Mouse (Mus musculus) MEL (cell line): ENCODE results near the gene Smg6. TPM values are rescaled to one million over a fixed set of nuclear protein-coding genes. Genes with fewer than 3 reads are reported as not detected.

Source experiments
- DNase-seq: peaks from one replicate; pipeline ENCODE4 v3.0.0; 2011; ENCODE audit warnings: low read depth, low spot score
- H3K27ac ChIP-seq: 2 replicates; pipeline ENCODE4 v1.5.1; 2012; ENCODE audit warnings: low read depth, mild to moderate bottlenecking, control low read depth, low read length, moderate library complexity; ENCODE audit not compliant: control insufficient read depth
- H3K27me3 ChIP-seq, 2 experiments: fragments of 150-350 bp in 1 of 2; sonication (generic) in 1 of 2; 2 replicates each; pipeline ENCODE4 v1.6.1; 2012; ENCODE audit warnings: low read length in 2 of 2, mild to moderate bottlenecking in 2 of 2, improper control_type of control experiment in 1 of 2, moderate library complexity in 1 of 2; ENCODE audit not compliant: insufficient read depth in 2 of 2, control insufficient read depth in 1 of 2
- H3K36me3 ChIP-seq, 2 experiments: 2 replicates each; pipeline ENCODE4 v1.6.1; 2012 to 2014; ENCODE audit warnings: low read length in 2 of 2, improper control_type of control experiment in 1 of 2, inconsistent platforms in 1 of 2, mild to moderate bottlenecking in 1 of 2; ENCODE audit not compliant: insufficient read depth in 2 of 2, control insufficient read depth in 1 of 2
- H3K4me1 ChIP-seq, 2 experiments: fragments of 150-350 bp in 1 of 2; sonication (generic) in 1 of 2; 2 replicates each; pipeline ENCODE4 v1.6.1; 2012; ENCODE audit warnings: low read length in 2 of 2, improper control_type of control experiment in 1 of 2, mild to moderate bottlenecking in 1 of 2; ENCODE audit not compliant: insufficient read depth in 2 of 2, control insufficient read depth in 1 of 2
- H3K4me3 ChIP-seq, 2 experiments: fragments of 150-350 bp in 1 of 2; sonication (generic) in 1 of 2; 2 replicates each; pipeline ENCODE4 v1.5.1; 2012; ENCODE audit warnings: low read depth in 2 of 2, low read length in 2 of 2, mild to moderate bottlenecking in 2 of 2, moderate library complexity in 2 of 2, control low read depth in 1 of 2, improper control_type of control experiment in 1 of 2; ENCODE audit not compliant: control insufficient read depth in 1 of 2, insufficient read depth in 1 of 2
- H3K79me2 ChIP-seq: 2 replicates; pipeline ENCODE4 v1.6.1; 2012; ENCODE audit warnings: mild to moderate bottlenecking, low read length, moderate library complexity; ENCODE audit not compliant: control insufficient read depth, poor library complexity, insufficient read depth
- H3K9ac ChIP-seq: 2 replicates; pipeline ENCODE4 v1.6.1; 2012; ENCODE audit warnings: low read depth, mild to moderate bottlenecking, control low read depth, low read length, moderate library complexity; ENCODE audit not compliant: control insufficient read depth, poor library complexity, severe bottlenecking
- H3K9me3 ChIP-seq: fragments of 150-350 bp; sonication (generic); replicated peaks from 2 replicates; pipeline ENCODE4 v1.6.1; 2012; ENCODE audit warnings: mild to moderate bottlenecking, low read length, improper control_type of control experiment, moderate library complexity; ENCODE audit not compliant: insufficient read depth
- BHLHE40 ChIP-seq: IDR thresholded peaks from 2 replicates; pipeline ENCODE4 v1.6.1; 2012; ENCODE audit warnings: low read depth, mild to moderate bottlenecking, inconsistent platforms, low read length, improper control_type of control experiment, borderline replicate concordance
- CHD1 ChIP-seq: IDR thresholded peaks from 2 replicates; pipeline ENCODE4 v1.6.1; 2012; ENCODE audit warnings: low read depth, mild to moderate bottlenecking, inconsistent platforms, low read length, improper control_type of control experiment
- CTCF ChIP-seq, 3 experiments: IDR thresholded peaks in 2 of 3; conservative IDR thresholded peaks in 1 of 3; 2 replicates each; pipeline ENCODE4 v1.5.1; 2011 to 2012; ENCODE audit warnings: low read length in 3 of 3, low read depth in 2 of 3, mild to moderate bottlenecking in 2 of 3, improper control_type of control experiment in 1 of 3, inconsistent platforms in 1 of 3, mixed read lengths in 1 of 3, moderate library complexity in 1 of 3; ENCODE audit not compliant: control insufficient read depth in 1 of 3, insufficient read depth in 1 of 3, poor library complexity in 1 of 3, severe bottlenecking in 1 of 3
- E2F4 ChIP-seq: IDR thresholded peaks from 2 replicates; pipeline ENCODE4 v1.6.1; 2011; ENCODE audit warnings: low read depth, low read length, improper control_type of control experiment, borderline replicate concordance
- ELF1 ChIP-seq: IDR thresholded peaks from 2 replicates; pipeline ENCODE4 v1.6.1; 2014; ENCODE audit warnings: low read depth, mild to moderate bottlenecking, inconsistent platforms, low read length, improper control_type of control experiment, moderate library complexity
- ETS1 ChIP-seq: IDR thresholded peaks from 2 replicates; pipeline ENCODE4 v1.6.1; 2012; ENCODE audit warnings: low read depth, mild to moderate bottlenecking, inconsistent platforms, low read length, improper control_type of control experiment, moderate library complexity
- GABPA ChIP-seq: IDR thresholded peaks from 2 replicates; pipeline ENCODE4 v1.6.1; 2012; ENCODE audit warnings: low read depth, mild to moderate bottlenecking, inconsistent platforms, low read length, improper control_type of control experiment, moderate library complexity
- GATA1 ChIP-seq: IDR thresholded peaks from 2 replicates; pipeline ENCODE4 v1.6.1; 2011; ENCODE audit warnings: low read depth, low read length, improper control_type of control experiment
- HCFC1 ChIP-seq: IDR thresholded peaks from 2 replicates; pipeline ENCODE4 v1.6.1; 2012; ENCODE audit warnings: low read depth, mild to moderate bottlenecking, inconsistent platforms, low read length, improper control_type of control experiment, moderate library complexity
- JUND ChIP-seq: IDR thresholded peaks from 2 replicates; pipeline ENCODE4 v1.6.1; 2011; ENCODE audit warnings: low read depth, mild to moderate bottlenecking, improper control_type of control experiment, low read length
- KAT2A ChIP-seq: conservative IDR thresholded peaks from 2 replicates; pipeline ENCODE4 v1.6.1; 2012; ENCODE audit warnings: low read depth, low read length, improper control_type of control experiment, inconsistent platforms
- MAFK ChIP-seq: IDR thresholded peaks from 2 replicates; pipeline ENCODE4 v1.6.1; 2011; ENCODE audit warnings: low read depth, mild to moderate bottlenecking, low read length, improper control_type of control experiment, borderline replicate concordance
- MAX ChIP-seq: IDR thresholded peaks from 2 replicates; pipeline ENCODE4 v1.6.1; 2011; ENCODE audit warnings: low read length, improper control_type of control experiment
- MAZ ChIP-seq: IDR thresholded peaks from 2 replicates; pipeline ENCODE4 v1.6.1; 2012; ENCODE audit warnings: low read depth, mild to moderate bottlenecking, inconsistent platforms, low read length, improper control_type of control experiment
- MEF2A ChIP-seq: IDR thresholded peaks from 2 replicates; pipeline ENCODE4 v1.6.1; 2014; ENCODE audit warnings: low read depth, mild to moderate bottlenecking, inconsistent platforms, low read length, improper control_type of control experiment; ENCODE audit not compliant: poor library complexity, insufficient replicate concordance, severe bottlenecking; ENCODE audit errors: extremely low read depth
- MYB ChIP-seq: IDR thresholded peaks from 2 replicates; pipeline ENCODE4 v1.6.1; 2011; ENCODE audit warnings: mild to moderate bottlenecking, low read depth, low read length, improper control_type of control experiment
- MYC ChIP-seq: IDR thresholded peaks from 2 replicates; pipeline ENCODE4 v1.6.1; 2011; ENCODE audit warnings: low read depth, mild to moderate bottlenecking, low read length, improper control_type of control experiment, moderate library complexity
- NELFE ChIP-seq: IDR thresholded peaks from 2 replicates; pipeline ENCODE4 v1.6.1; 2011; ENCODE audit warnings: low read depth, low read length, improper control_type of control experiment
- NRF1 ChIP-seq: IDR thresholded peaks from 2 replicates; pipeline ENCODE4 v1.6.1; 2014; ENCODE audit warnings: low read depth, mild to moderate bottlenecking, inconsistent platforms, low read length, improper control_type of control experiment, moderate library complexity; ENCODE audit not compliant: poor library complexity, insufficient read depth, severe bottlenecking
- POLR2A ChIP-seq, 2 experiments: IDR thresholded peaks; 2 replicates each; pipeline ENCODE4 v1.6.1; 2011 to 2012; ENCODE audit warnings: low read length in 2 of 2, mild to moderate bottlenecking in 2 of 2, control low read depth in 1 of 2, improper control_type of control experiment in 1 of 2, low read depth in 1 of 2, moderate library complexity in 1 of 2; ENCODE audit not compliant: control insufficient read depth in 1 of 2, insufficient read depth in 1 of 2, poor library complexity in 1 of 2
- POLR2AphosphoS2 ChIP-seq: IDR thresholded peaks from 2 replicates; pipeline ENCODE4 v1.6.1; 2011; ENCODE audit warnings: low read length, improper control_type of control experiment
- POLR2AphosphoS5 ChIP-seq: IDR thresholded peaks from 2 replicates; pipeline ENCODE4 v1.6.1; 2012; ENCODE audit warnings: low read depth, borderline replicate concordance, mild to moderate bottlenecking, inconsistent platforms, low read length, moderate library complexity, mixed read lengths
- RAD21 ChIP-seq: IDR thresholded peaks from 2 replicates; pipeline ENCODE4 v1.6.1; 2011; ENCODE audit warnings: mild to moderate bottlenecking, low read depth, low read length, improper control_type of control experiment
- RCOR1 ChIP-seq: IDR thresholded peaks from 2 replicates; pipeline ENCODE4 v1.6.1; 2012; ENCODE audit warnings: low read depth, mild to moderate bottlenecking, inconsistent platforms, low read length, improper control_type of control experiment
- SIN3A ChIP-seq: IDR thresholded peaks from 2 replicates; pipeline ENCODE4 v1.6.1; 2012; ENCODE audit warnings: low read length, improper control_type of control experiment, inconsistent platforms
- SMC3 ChIP-seq: IDR thresholded peaks from 2 replicates; pipeline ENCODE4 v1.6.1; 2011; ENCODE audit warnings: low read depth, low read length, improper control_type of control experiment
- TAL1 ChIP-seq: IDR thresholded peaks from 2 replicates; pipeline ENCODE4 v1.6.1; 2012; ENCODE audit warnings: mild to moderate bottlenecking, inconsistent platforms, low read length, moderate library complexity, mixed read lengths
- TBP ChIP-seq: IDR thresholded peaks from 2 replicates; pipeline ENCODE4 v1.8.0; 2011; ENCODE audit warnings: low read depth, low read length, improper control_type of control experiment
- TCF12 ChIP-seq: IDR thresholded peaks from 2 replicates; pipeline ENCODE4 v1.6.1; 2014; ENCODE audit warnings: low read depth, mild to moderate bottlenecking, inconsistent platforms, low read length, improper control_type of control experiment, moderate library complexity
- UBTF ChIP-seq: IDR thresholded peaks from 2 replicates; pipeline ENCODE4 v1.6.1; 2012; ENCODE audit warnings: low read depth, mild to moderate bottlenecking, inconsistent platforms, low read length, improper control_type of control experiment, moderate library complexity, borderline replicate concordance; ENCODE audit not compliant: insufficient read depth
- ZC3H11A ChIP-seq: IDR thresholded peaks from 2 replicates; pipeline ENCODE4 v1.6.1; 2012; ENCODE audit warnings: low read depth, mild to moderate bottlenecking, inconsistent platforms, low read length, improper control_type of control experiment
- ZKSCAN1 ChIP-seq: IDR thresholded peaks from 2 replicates; pipeline ENCODE4 v1.6.1; 2012; ENCODE audit warnings: low read depth, mild to moderate bottlenecking, inconsistent platforms, low read length, improper control_type of control experiment, moderate library complexity
- ZMIZ1 ChIP-seq: IDR thresholded peaks from 2 replicates; pipeline ENCODE4 v1.6.1; 2012; ENCODE audit warnings: low read depth, mild to moderate bottlenecking, inconsistent platforms, low read length, improper control_type of control experiment, moderate library complexity
- ZNF384 ChIP-seq: IDR thresholded peaks from 2 replicates; pipeline ENCODE4 v1.6.1; 2012; ENCODE audit warnings: low read depth, mild to moderate bottlenecking, inconsistent platforms, low read length, improper control_type of control experiment
- polyA plus RNA-seq, 2 experiments: library from polyadenylated mRNA; stranded (reverse) in 1 of 2; unstranded in 1 of 2; fragments of >175 nt in 1 of 2; fragments of >200 nt in 1 of 2; gene quantifications; 2 replicates each; pipeline versions ENCODE4 v1.2.1 to v1.2.4; 2012; ENCODE audit warnings: low replicate concordance in 2 of 2, low read depth in 1 of 2; ENCODE audit not compliant: insufficient read length in 2 of 2, insufficient read depth in 1 of 2, missing spikeins in 1 of 2
- total RNA-seq: library from RNA; depleted of rRNA; stranded (reverse); fragments of 300-350 nt; gene quantifications from 2 replicates; pipeline ENCODE4 v1.2.3, GENCODE M21; 2012; rRNA removed

Gene Smg6
- total RNA-seq (11.6 and 13.6 TPM in 2 replicates), polyA plus RNA-seq (10 to 100 TPM in 1 of 2 experiments, not detected in 1; 19.0 TPM)

DNA sequence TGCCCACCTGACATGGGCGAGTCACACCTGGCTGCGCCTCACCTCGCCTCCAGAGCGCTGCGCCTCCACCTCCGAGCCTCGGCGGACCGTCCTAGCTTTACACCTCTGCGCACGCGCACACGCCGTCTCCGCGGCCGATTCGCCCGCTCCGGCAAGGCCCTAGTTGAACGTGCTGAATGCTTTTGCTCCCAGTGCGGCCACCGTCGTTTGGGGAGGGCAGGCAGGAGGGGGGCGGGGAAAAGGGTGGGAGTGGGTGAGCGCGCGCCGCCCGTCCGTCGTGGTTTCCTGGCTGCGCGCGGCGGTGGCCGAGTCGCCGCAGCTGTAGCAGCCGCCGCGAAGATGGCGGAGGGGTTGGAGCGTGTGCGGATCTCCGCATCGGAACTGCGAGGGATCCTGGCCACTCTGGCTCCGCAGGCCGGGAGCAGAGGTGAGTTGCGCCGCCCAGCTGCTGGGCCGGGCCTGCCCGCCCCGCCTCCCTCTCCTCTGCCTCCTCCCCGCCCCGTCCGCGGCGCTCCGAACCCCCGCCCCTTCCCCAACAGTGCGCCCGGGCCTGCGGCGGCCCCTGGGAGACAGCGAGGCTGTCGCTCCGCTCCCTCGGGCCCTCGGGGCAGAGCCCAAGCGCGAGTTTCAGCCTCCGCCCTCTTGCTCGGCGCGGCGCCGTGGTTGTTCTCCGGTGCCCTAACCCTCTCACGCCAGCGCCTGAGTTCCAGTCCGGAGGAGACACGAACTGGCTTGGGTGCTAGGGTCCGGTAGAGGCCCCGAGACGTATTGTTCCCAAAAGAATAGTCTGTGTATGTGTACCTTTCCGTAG is at the start of gene Smg6, which contains the start of gene Srr:
Smg6 (plus strand) TSS at position 247 of the 811 bp plus-strand sequence.
Srr (minus strand) TSS at position 372 of the 811 bp plus-strand sequence.
- Histone ChIP-seq H3K9me3 (no peaks in the 10 kb centered on the region), H3K27me3 (no peaks in the 10 kb centered on the region), H3K79me2 (peaks cover 36% of the 10 kb centered on the region), H3K4me1 (peaks cover 9 to 10% of the 10 kb centered on the region in 2 experiments), H3K4me3 (peak within 1 kb of the TSS; percentile 95 to 97), H3K9ac (peak within 1 kb of the TSS; percentile 93), H3K27ac (peak within 1 kb of the TSS; percentile 91), H3K36me3 (peaks cover 2 to 26% of the 10 kb centered on the region in 2 experiments)
- DNase-seq = peak; percentile 99
- TF ChIP-seq KAT2A (peak; percentile 66; the same call in 1 of the 2 replicates), MYB (no peak), ZC3H11A (no peak), ETS1 (peak; percentile 43; the same call in 1 of the 2 replicates), UBTF (peak; percentile 47; the same call in 1 of the 2 replicates), MEF2A (peak; percentile 65; the same call in 1 of the 2 replicates), RCOR1 (no peak), SMC3 (no peak), MYC (peak; percentile 55; the same call in 1 of the 2 replicates), CHD1 (peak; percentile 36; the same call in 1 of the 2 replicates), NELFE (peak; percentile 81), ZKSCAN1 (no peak), ZNF384 (no peak), POLR2AphosphoS5 (no peak; the same call in 1 of the 2 replicates), MAX (peak; percentile 75), ELF1 (peak; percentile 66), CTCF (IDR thresholded peaks at IDR 0.05 in 2 of 3, conservative IDR thresholded peaks at IDR 0.05 in 1 of 3; ENCODE audit: control insufficient read depth in 1 of 3, insufficient read depth in 1 of 3, low read depth in 2 of 3, low read length in 3 of 3, poor library complexity in 1 of 3, severe bottlenecking in 1 of 3) (0 out of 6 replicates have a peak, but pooled peaks of 1 of the 3 experiments have one; percentile 1), GABPA (no peak), MAFK (no peak), MAZ (peak; percentile 98), POLR2A (IDR thresholded peaks at IDR 0.05; ENCODE audit: control insufficient read depth in 1 of 2, insufficient read depth in 1 of 2, low read depth in 1 of 2, low read length in 2 of 2, poor library complexity in 1 of 2) (peak; percentile 85 to 87), SIN3A (peak; percentile 66), E2F4 (no peak), TCF12 (peak; percentile 53; the same call in 1 of the 2 replicates), JUND (no peak), HCFC1 (peak; percentile 91), TAL1 (no peak), NRF1 (peak; percentile 91), GATA1 (no peak), RAD21 (no peak), TBP (no peak), POLR2AphosphoS2 (peak; percentile 75), BHLHE40 (peak; percentile 68), ZMIZ1 (peak; percentile 42; the same call in 1 of the 2 replicates)
